Mouse (Mus musculus): ENCODE measurements around the gene Zfp628. TPM values are rescaled to one million over a fixed set of nuclear protein-coding genes. Genes with fewer than 3 reads are reported as not detected.
A peak's percentile ranks its signal among the peaks of the same experiment; 100 is the strongest.

Gene Zfp628
- 1.8 and 1.9 TPM in 2 replicates for polyA plus RNA-seq (2015; fragmentation: Nextera tagmentation; extraction: Ambion mirVana)

DNA sequence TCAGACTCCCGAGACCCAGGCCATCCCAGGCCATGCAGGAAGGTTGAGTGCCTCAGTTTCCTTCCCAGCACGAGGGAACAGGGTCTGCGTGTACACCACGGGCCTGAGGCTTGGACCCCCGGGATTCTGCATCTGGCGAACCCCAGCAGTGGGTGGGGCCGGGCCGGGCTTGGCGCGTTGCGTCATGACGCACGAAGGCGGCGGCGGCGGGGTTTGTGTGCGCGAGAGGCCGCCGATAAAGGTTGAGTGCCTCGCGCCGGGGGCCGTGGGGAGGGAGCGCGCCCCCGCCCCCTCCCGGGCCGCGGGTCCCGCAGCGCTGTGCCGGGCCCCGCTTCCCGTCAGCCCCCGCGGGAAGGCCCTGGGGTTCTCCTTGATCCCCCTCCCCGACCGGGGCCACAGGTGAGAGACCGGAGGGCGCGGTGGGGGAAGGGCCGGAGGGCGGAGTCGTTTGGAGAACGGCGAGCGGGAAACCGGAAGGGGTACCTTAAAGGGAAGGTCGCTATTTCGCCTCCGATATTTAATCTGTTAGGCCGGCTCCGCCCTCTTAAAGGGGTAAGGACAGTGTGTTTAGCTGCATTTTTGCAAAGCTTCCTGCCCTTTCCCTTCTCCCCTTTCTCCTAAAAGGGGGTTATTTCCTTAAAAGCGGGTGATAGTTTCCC, at the start of gene Zfp628:
Gene Zfp628, plus strand, starts transcription at position 211 of the 659 bp plus-strand sequence.
- peak within 1 kb of the TSS; percentile 98 for H3K27ac ChIP-seq (replicated peaks)
- H3K4me1 ChIP-seq (replicated peaks; ENCODE audit: control insufficient read depth, insufficient read depth): no peaks in the 10 kb centered on the region; the same call in 1 of the 2 replicates
- peak; percentile 94 for DNase-seq (ENCODE audit: low spot score)
- no peak for TF ChIP-seq EP300 (optimal IDR thresholded peaks at IDR 0.05)
- TF ChIP-seq CTCF (IDR thresholded peaks at IDR 0.05; ENCODE audit: low read depth): no peak
- no peaks in the 10 kb centered on the region for H3K27me3 ChIP-seq (ENCODE audit: control insufficient read depth, insufficient read depth, low read length)
- no peaks in the 10 kb centered on the region for H3K9me3 ChIP-seq (ENCODE audit: control insufficient read depth, low read length)
- WGBS: under 1% methylated on average over 40 of the region's 56 CpGs
- H3K9ac ChIP-seq (ENCODE audit: low read length): peak within 1 kb of the TSS; percentile 86
- H3K36me3 ChIP-seq (ENCODE audit: control insufficient read depth, insufficient read depth, low read length): peaks cover 8% of the 10 kb centered on the region
- H3K4me2 ChIP-seq (replicated peaks; ENCODE audit: low read depth): peak within 1 kb of the TSS; percentile 70
- peak within 1 kb of the TSS; percentile 72 for H3K4me3 ChIP-seq (ENCODE audit: low read depth, low read length)
- ATAC-seq (ENCODE audit: low FRiP score, low TSS enrichment): peak; percentile 90

DNA sequence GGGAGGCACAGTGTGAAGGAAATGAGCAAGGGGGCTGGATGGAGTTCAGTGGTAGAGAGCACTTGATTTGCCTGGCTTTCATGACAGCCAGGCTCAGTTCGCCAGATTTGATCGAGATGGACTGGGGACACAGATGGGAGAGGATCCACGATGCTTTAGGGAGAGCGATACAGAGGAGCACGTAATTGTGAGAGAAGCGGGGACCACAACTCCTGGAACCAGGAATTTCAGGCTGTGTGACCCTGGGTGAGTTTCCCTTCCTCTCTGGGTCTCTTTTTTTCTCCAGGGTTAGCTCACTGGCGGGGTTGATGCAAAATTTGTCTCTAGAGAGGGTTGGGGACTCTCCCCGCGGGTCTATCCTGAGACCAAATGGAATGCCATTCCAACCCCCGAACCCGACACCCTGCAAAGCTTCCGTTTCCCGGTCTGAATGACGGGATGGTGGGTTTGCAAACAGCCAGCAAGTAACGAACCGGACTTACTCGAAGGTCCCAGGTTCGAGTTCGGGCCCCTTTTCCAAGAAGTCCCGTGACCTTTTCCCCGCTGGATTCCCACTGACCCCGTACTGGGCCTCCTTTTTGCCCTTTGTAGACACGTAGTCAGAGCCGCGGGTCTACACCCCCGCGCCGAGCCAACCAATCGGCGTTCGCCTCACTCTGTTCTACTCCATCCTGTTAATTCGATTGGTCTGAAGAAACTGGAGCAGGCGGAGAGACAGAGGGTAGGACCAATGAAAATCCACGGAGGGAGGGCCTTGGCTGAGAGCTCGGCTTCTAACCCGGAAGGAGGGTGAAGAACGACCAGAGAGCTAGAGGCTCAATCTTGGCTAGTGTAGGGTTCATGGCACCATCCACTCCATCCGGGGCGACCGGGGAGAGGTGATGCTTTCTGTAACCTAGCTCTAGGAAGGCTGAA, 49.2 kb upstream of the Zfp628 start:
- DNase-seq (ENCODE audit: low spot score): peak; percentile 97
- TF ChIP-seq EP300 (optimal IDR thresholded peaks at IDR 0.05) (peak; percentile 38), CTCF (IDR thresholded peaks at IDR 0.05; ENCODE audit: low read depth) (no peak)
- peak overlapping the region; percentile 72 for H3K9ac ChIP-seq (ENCODE audit: low read length)
- H3K4me1 ChIP-seq (replicated peaks; ENCODE audit: control insufficient read depth, insufficient read depth): 0 out of 2 replicates have a peak, but pooled peaks cover 5% of the 10 kb centered on the region
- 3% methylated on average over 40 of the region's 40 CpGs for WGBS
- H3K4me2 ChIP-seq (replicated peaks; ENCODE audit: low read depth): peak overlapping the region; percentile 74
- H3K36me3 ChIP-seq (ENCODE audit: control insufficient read depth, insufficient read depth, low read length): no peaks in the 10 kb centered on the region
- peak; percentile 100 for ATAC-seq (ENCODE audit: low FRiP score, low TSS enrichment)
- H3K27me3 ChIP-seq (ENCODE audit: control insufficient read depth, insufficient read depth, low read length): no peaks in the 10 kb centered on the region
- peak overlapping the region; percentile 59 for H3K4me3 ChIP-seq (ENCODE audit: low read depth, low read length)
- H3K27ac ChIP-seq (replicated peaks): peak overlapping the region; percentile 91
- H3K9me3 ChIP-seq (ENCODE audit: control insufficient read depth, low read length): no peaks in the 10 kb centered on the region

DNA sequence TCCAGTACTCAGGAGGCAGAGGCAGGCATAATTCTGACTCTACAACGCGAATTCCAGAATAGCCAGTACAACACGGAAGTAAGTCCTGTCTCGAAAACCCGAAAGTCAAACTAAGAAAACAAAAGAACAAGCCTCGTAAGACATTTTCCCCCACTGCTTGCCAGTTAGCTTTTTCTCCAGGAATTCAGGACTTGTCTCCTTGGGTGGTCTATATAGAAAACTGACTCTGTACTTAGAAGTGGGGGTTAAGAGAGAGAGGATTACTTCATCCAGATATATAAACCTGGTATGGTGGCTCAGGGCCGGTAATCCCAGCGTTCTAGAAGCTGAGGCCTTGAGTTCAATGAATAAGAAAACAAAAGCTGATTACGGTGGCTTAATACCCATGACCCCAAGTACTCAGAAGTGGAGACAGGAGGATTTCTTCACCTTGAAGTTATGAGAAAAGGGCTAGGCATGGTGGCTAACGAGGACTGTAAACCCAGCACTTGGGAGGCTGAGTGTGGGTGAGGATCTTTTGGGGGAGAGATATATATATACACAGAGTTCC, 48.3 kb upstream of the Zfp628 start:
- 14% methylated on average over 10 of the region's 10 CpGs for WGBS
- H3K4me1 ChIP-seq (replicated peaks; ENCODE audit: control insufficient read depth, insufficient read depth): 0 out of 2 replicates have a peak, but pooled peaks cover 5% of the 10 kb centered on the region
- peak overlapping the region; percentile 91 for H3K27ac ChIP-seq (replicated peaks)
- DNase-seq (ENCODE audit: low spot score) (no peak), ATAC-seq (ENCODE audit: low FRiP score, low TSS enrichment) (0 out of 2 replicates have a peak, but pooled peaks have one; percentile 1)
- no peaks in the 10 kb centered on the region for H3K9me3 ChIP-seq (ENCODE audit: control insufficient read depth, low read length)
- no peaks in the 10 kb centered on the region for H3K36me3 ChIP-seq (ENCODE audit: control insufficient read depth, insufficient read depth, low read length)
- no peaks in the 10 kb centered on the region for H3K27me3 ChIP-seq (ENCODE audit: control insufficient read depth, insufficient read depth, low read length)
- peak overlapping the region; percentile 59 for H3K4me3 ChIP-seq (ENCODE audit: low read depth, low read length)
- H3K9ac ChIP-seq (ENCODE audit: low read length): peak overlapping the region; percentile 72
- TF ChIP-seq CTCF (IDR thresholded peaks at IDR 0.05; ENCODE audit: low read depth): no peak
- no peak for TF ChIP-seq EP300 (optimal IDR thresholded peaks at IDR 0.05)
- H3K4me2 ChIP-seq (replicated peaks; ENCODE audit: low read depth): peak overlapping the region; percentile 65

DNA sequence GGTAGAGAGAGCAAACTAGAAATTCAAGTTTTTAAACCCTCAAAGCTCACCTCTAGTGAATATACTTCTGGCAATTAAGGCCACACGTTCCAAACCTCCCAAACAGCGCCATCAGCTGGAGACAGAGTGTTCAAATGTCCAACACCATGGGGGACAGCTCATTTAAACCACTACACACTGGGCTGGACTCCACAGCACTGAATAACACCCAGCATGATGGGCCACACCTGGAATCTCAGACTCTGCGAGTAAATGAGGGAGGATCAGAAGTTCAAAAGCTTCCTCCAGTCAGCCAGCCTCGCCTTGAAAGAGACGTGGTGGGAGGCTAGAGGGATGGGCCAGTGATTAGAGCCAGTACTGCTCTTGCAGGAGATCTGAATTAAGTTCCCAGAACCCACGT, 44.9 kb upstream of the Zfp628 start, which contains the start of gene Isoc2b:
Gene Isoc2b, minus strand, starts transcription at position 126 of the 400 bp plus-strand sequence.
- WGBS: 34% methylated on average over 6 of the region's 6 CpGs

DNA sequence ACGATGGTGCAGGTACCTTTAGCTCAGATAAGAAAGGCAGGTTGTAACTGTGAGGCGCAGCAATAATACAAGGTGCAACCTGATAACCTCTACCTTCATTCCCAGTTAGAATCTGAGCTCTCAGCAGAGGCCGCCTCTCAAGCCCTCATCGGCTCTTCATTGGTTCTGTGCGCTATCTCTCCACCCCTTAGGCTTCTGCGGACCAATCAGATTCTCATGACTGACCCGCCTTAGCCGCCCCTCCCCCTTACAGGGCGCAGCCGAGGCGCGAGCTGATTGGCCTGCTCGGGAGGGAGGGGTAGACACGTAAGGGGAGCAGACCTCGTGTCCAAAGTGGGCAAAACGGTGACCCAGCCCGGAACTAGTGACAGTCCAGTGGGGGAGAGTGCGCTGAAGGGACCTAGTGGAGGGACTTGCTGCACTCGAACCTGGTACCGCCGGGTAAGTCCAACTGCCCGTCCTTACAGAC, 38.2 kb upstream of the Zfp628 start, which contains the start of gene Isoc2a:
Gene Isoc2a, plus strand, starts transcription at position 401 of the 469 bp plus-strand sequence.
- no peak for TF ChIP-seq EP300 (optimal IDR thresholded peaks at IDR 0.05)
- no peak for TF ChIP-seq CTCF (IDR thresholded peaks at IDR 0.05; ENCODE audit: low read depth)
- peak within 1 kb of the TSS; percentile 72 for H3K9ac ChIP-seq (ENCODE audit: low read length)
- under 1% methylated on average over 22 of the region's 22 CpGs for WGBS

More for the DNA sequence above, 44.9 kb upstream of the Zfp628 start, which contains the start of gene Isoc2b:
- no peaks in the 10 kb centered on the region for H3K36me3 ChIP-seq (ENCODE audit: control insufficient read depth, insufficient read depth, low read length)
- no peak within 1 kb of the TSS for H3K4me2 ChIP-seq (replicated peaks; ENCODE audit: low read depth)
- TF ChIP-seq EP300 (optimal IDR thresholded peaks at IDR 0.05): no peak
- peak; percentile 36 for TF ChIP-seq CTCF (IDR thresholded peaks at IDR 0.05; ENCODE audit: low read depth)
- H3K9me3 ChIP-seq (ENCODE audit: control insufficient read depth, low read length): no peaks in the 10 kb centered on the region
- no peak for DNase-seq (ENCODE audit: low spot score)
- no peak within 1 kb of the TSS for H3K4me3 ChIP-seq (ENCODE audit: low read depth, low read length)
- H3K9ac ChIP-seq (ENCODE audit: low read length): no peak within 1 kb of the TSS
- H3K4me1 ChIP-seq (replicated peaks; ENCODE audit: control insufficient read depth, insufficient read depth): 0 out of 2 replicates have a peak, but pooled peaks cover 5% of the 10 kb centered on the region
- ATAC-seq (ENCODE audit: low FRiP score, low TSS enrichment): no peak
- no peak within 1 kb of the TSS for H3K27ac ChIP-seq (replicated peaks)
- H3K27me3 ChIP-seq (ENCODE audit: control insufficient read depth, insufficient read depth, low read length): no peaks in the 10 kb centered on the region

More for the DNA sequence above, 38.2 kb upstream of the Zfp628 start, which contains the start of gene Isoc2a:
- ATAC-seq (ENCODE audit: low FRiP score, low TSS enrichment) (peak; percentile 100), DNase-seq (ENCODE audit: low spot score) (peak; percentile 98)
- Histone ChIP-seq H3K9me3 (ENCODE audit: control insufficient read depth, low read length) (no peaks in the 10 kb centered on the region), H3K4me3 (ENCODE audit: low read depth, low read length) (peak within 1 kb of the TSS; percentile 52), H3K27me3 (ENCODE audit: control insufficient read depth, insufficient read depth, low read length) (no peaks in the 10 kb centered on the region), H3K4me2 (replicated peaks; ENCODE audit: low read depth) (peak within 1 kb of the TSS; percentile 78), H3K4me1 (replicated peaks; ENCODE audit: control insufficient read depth, insufficient read depth) (peaks cover 6% of the 10 kb centered on the region; the same call in 1 of the 2 replicates), H3K27ac (replicated peaks) (peak within 1 kb of the TSS; percentile 81), H3K36me3 (ENCODE audit: control insufficient read depth, insufficient read depth, low read length) (no peaks in the 10 kb centered on the region)
